Mouse (Mus musculus) lung, embryonic 15.5 days (tissue): ENCODE results near the gene Tmem74b. TPM values are rescaled to one million over a fixed set of nuclear protein-coding genes. Genes with fewer than 3 reads are reported as not detected.

ENCODE experiments used
- ATAC-seq: fragments of 200-750 bp; cut with Nextera tagmentation; 2 replicates; pipeline ENCODE4 v1.8.0; 2017; ENCODE audit warnings: moderate number of reproducible peaks, borderline replicate concordance; ENCODE audit not compliant: low FRiP score, low TSS enrichment; ENCODE audit errors: extremely low read depth
- H3K27ac ChIP-seq: fragments of 300-500 bp; sonication (generic); 2 replicates; pipeline ENCODE4 v1.5.1; 2015; ENCODE audit warnings: moderate library complexity, mild to moderate bottlenecking, inconsistent platforms
- H3K27me3 ChIP-seq: fragments of 300-500 bp; sonication (generic); 2 replicates; pipeline ENCODE4 v1.6.1; 2015; ENCODE audit warnings: inconsistent platforms
- H3K36me3 ChIP-seq: fragments of 300-500 bp; sonication (generic); 2 replicates; pipeline ENCODE4 v1.6.1; 2015; ENCODE audit warnings: inconsistent platforms
- H3K4me1 ChIP-seq: fragments of 300-500 bp; sonication (generic); 2 replicates; pipeline ENCODE4 v1.6.1; 2015; ENCODE audit warnings: inconsistent platforms
- H3K4me2 ChIP-seq: fragments of 300-500 bp; sonication (generic); 2 replicates; pipeline ENCODE4 v1.6.1; 2015; ENCODE audit warnings: inconsistent platforms, mild to moderate bottlenecking, moderate library complexity
- H3K4me3 ChIP-seq: fragments of 300-500 bp; sonication (generic); 2 replicates; pipeline ENCODE4 v1.5.1; 2015; ENCODE audit warnings: mild to moderate bottlenecking, inconsistent platforms
- H3K9ac ChIP-seq: fragments of 300-500 bp; sonication (generic); 2 replicates; pipeline ENCODE4 v1.6.1; 2015; ENCODE audit warnings: inconsistent platforms
- H3K9me3 ChIP-seq: fragments of 300-500 bp; sonication (generic); 2 replicates; pipeline ENCODE4 v1.6.1; 2016; ENCODE audit warnings: inconsistent platforms
- WGBS: fragments of 180-500 bp; shearing (Covaris S2); methylation state at CpG from one replicate; pipeline ENCODE4 v1.1.7; 2015; 5-methylcytosine and 5-hydroxymethylcytosine counted together
- polyA plus RNA-seq: library from polyadenylated mRNA; unstranded; fragments of >200 nt; fragmentation: Nextera tagmentation; extraction: Ambion mirVana; gene quantifications from 2 replicates; pipeline ENCODE4 v1.2.1, GENCODE M21; 2015

Gene Tmem74b
- polyA plus RNA-seq, 1 experiment from 2014 or later: 1.9 TPM

- H3K36me3 ChIP-seq: peaks cover 28% of the 10 kb centered on the region
- H3K9ac ChIP-seq: no peak overlapping the region
- H3K9me3 ChIP-seq: no peaks in the 10 kb centered on the region
- no peak for ATAC-seq
- no peak overlapping the region for H3K27ac ChIP-seq
- WGBS: 91% methylated on average over 4 of the region's 4 CpGs
- H3K4me2 ChIP-seq: no peak overlapping the region
- no peaks in the 10 kb centered on the region for H3K4me1 ChIP-seq
- H3K4me3 ChIP-seq: no peak overlapping the region
- H3K27me3 ChIP-seq: no peaks in the 10 kb centered on the region
These were observed 13.7 kb downstream of the Tmem74b start for GRCm38 (mm10) chr2:151715526-151715925.

GRCm38 (mm10) chr2:151716318-151717055 is 14.7 kb downstream of the Tmem74b start:
- Histone ChIP-seq H3K36me3 (peaks cover 31% of the 10 kb centered on the region), H3K9me3 (no peaks in the 10 kb centered on the region), H3K27ac (no peak overlapping the region), H3K4me2 (no peak overlapping the region), H3K4me1 (no peaks in the 10 kb centered on the region), H3K9ac (no peak overlapping the region), H3K4me3 (no peak overlapping the region), H3K27me3 (no peaks in the 10 kb centered on the region)
- peak; percentile 80; the same call in 1 of the 2 replicates for ATAC-seq
- 53% methylated on average over 2 of the region's 2 CpGs for WGBS

- H3K9me3 ChIP-seq: no peaks in the 10 kb centered on the region
- WGBS: 84% methylated on average over 2 of the region's 2 CpGs
- H3K4me2 ChIP-seq: no peak overlapping the region
- H3K4me3 ChIP-seq: no peak overlapping the region
- no peak for ATAC-seq
- H3K9ac ChIP-seq: no peak overlapping the region
- no peaks in the 10 kb centered on the region for H3K4me1 ChIP-seq
- peaks cover 61% of the 10 kb centered on the region for H3K36me3 ChIP-seq
- no peaks in the 10 kb centered on the region for H3K27me3 ChIP-seq
- H3K27ac ChIP-seq: no peak overlapping the region
These were observed 22.3 kb downstream of the Tmem74b start for GRCm38 (mm10) chr2:151724094-151724493.

- Histone ChIP-seq H3K4me2 (no peak overlapping the region), H3K9ac (no peak overlapping the region), H3K4me3 (no peak overlapping the region), H3K4me1 (no peaks in the 10 kb centered on the region), H3K27ac (no peak overlapping the region), H3K27me3 (no peaks in the 10 kb centered on the region), H3K9me3 (no peaks in the 10 kb centered on the region), H3K36me3 (peaks cover 31% of the 10 kb centered on the region)
- no peak for ATAC-seq
- 85% methylated on average over 8 of the region's 8 CpGs for WGBS
These were observed 31.5 kb downstream of the Tmem74b start for GRCm38 (mm10) chr2:151733151-151733865.

GRCm38 (mm10) chr2:151735422-151735821 is 33.6 kb downstream of the Tmem74b start:
- Histone ChIP-seq H3K27me3 (no peaks in the 10 kb centered on the region), H3K4me1 (peaks cover 10% of the 10 kb centered on the region), H3K9ac (no peak overlapping the region), H3K36me3 (peaks cover 18% of the 10 kb centered on the region; the same call in 1 of the 2 replicates), H3K27ac (no peak overlapping the region), H3K4me2 (no peak overlapping the region), H3K4me3 (no peak overlapping the region), H3K9me3 (no peaks in the 10 kb centered on the region)
- no peak for ATAC-seq
- 87% methylated on average over 6 of the region's 6 CpGs for WGBS

GRCm38 (mm10) chr2:151738460-151738859 is 36.7 kb downstream of the Tmem74b start:
- H3K4me3 ChIP-seq: no peak overlapping the region
- peaks cover 12% of the 10 kb centered on the region; the same call in 1 of the 2 replicates for H3K36me3 ChIP-seq
- H3K4me2 ChIP-seq: no peak overlapping the region
- WGBS: 80% methylated on average over 4 of the region's 4 CpGs
- H3K9me3 ChIP-seq: no peaks in the 10 kb centered on the region
- no peaks in the 10 kb centered on the region for H3K27me3 ChIP-seq
- no peak overlapping the region for H3K9ac ChIP-seq
- peaks cover 13% of the 10 kb centered on the region for H3K4me1 ChIP-seq
- ATAC-seq: no peak
- H3K27ac ChIP-seq: no peak overlapping the region

GRCm38 (mm10) chr2:151739081-151739480 is 37.3 kb downstream of the Tmem74b start:
- no peak overlapping the region for H3K9ac ChIP-seq
- no peak for ATAC-seq
- H3K4me2 ChIP-seq: no peak overlapping the region
- H3K27me3 ChIP-seq: 0 out of 2 replicates have a peak, but pooled peaks cover 3% of the 10 kb centered on the region
- no peaks in the 10 kb centered on the region for H3K9me3 ChIP-seq
- 78% methylated on average over 3 of the region's 3 CpGs for WGBS
- no peak overlapping the region for H3K4me3 ChIP-seq
- H3K27ac ChIP-seq: no peak overlapping the region
- peaks cover 13% of the 10 kb centered on the region for H3K4me1 ChIP-seq
- H3K36me3 ChIP-seq: peaks cover 7% of the 10 kb centered on the region; the same call in 1 of the 2 replicates

GRCm38 (mm10) chr2:151739505-151739904 is 37.7 kb downstream of the Tmem74b start:
- H3K27me3 ChIP-seq: 0 out of 2 replicates have a peak, but pooled peaks cover 3% of the 10 kb centered on the region
- ATAC-seq: no peak
- no peak overlapping the region for H3K9ac ChIP-seq
- H3K4me3 ChIP-seq: no peak overlapping the region
- peaks cover 13% of the 10 kb centered on the region for H3K4me1 ChIP-seq
- peak overlapping the region; percentile 71 for H3K4me2 ChIP-seq
- 82% methylated on average over 7 of the region's 7 CpGs for WGBS
- peaks cover 3% of the 10 kb centered on the region; the same call in 1 of the 2 replicates for H3K36me3 ChIP-seq
- H3K27ac ChIP-seq: no peak overlapping the region
- no peaks in the 10 kb centered on the region for H3K9me3 ChIP-seq

GRCm38 (mm10) chr2:151740741-151741526 is 39.1 kb downstream of the Tmem74b start:
- peak; percentile 80 for ATAC-seq
- Histone ChIP-seq H3K27ac (peak overlapping the region; percentile 45), H3K27me3 (0 out of 2 replicates have a peak, but pooled peaks cover 3% of the 10 kb centered on the region), H3K9ac (peak overlapping the region; percentile 50), H3K4me3 (peak overlapping the region; percentile 61), H3K36me3 (no peaks in the 10 kb centered on the region), H3K4me2 (peak overlapping the region; percentile 71), H3K4me1 (peaks cover 13% of the 10 kb centered on the region), H3K9me3 (no peaks in the 10 kb centered on the region)
- WGBS: under 1% methylated on average over 61 of the region's 61 CpGs

- Histone ChIP-seq H3K4me1 (peaks cover 13% of the 10 kb centered on the region), H3K9ac (no peak overlapping the region), H3K27me3 (0 out of 2 replicates have a peak, but pooled peaks cover 3% of the 10 kb centered on the region), H3K27ac (no peak overlapping the region), H3K9me3 (no peaks in the 10 kb centered on the region), H3K4me2 (no peak overlapping the region), H3K36me3 (no peaks in the 10 kb centered on the region), H3K4me3 (no peak overlapping the region)
- 87% methylated on average over 1 of the region's 1 CpGs for WGBS
- no peak for ATAC-seq
These were observed 40.3 kb downstream of the Tmem74b start for GRCm38 (mm10) chr2:151742084-151742483.

GRCm38 (mm10) chr2:151742850-151743679 is 41.3 kb downstream of the Tmem74b start:
- Histone ChIP-seq H3K36me3 (no peaks in the 10 kb centered on the region), H3K4me2 (no peak overlapping the region), H3K27me3 (0 out of 2 replicates have a peak, but pooled peaks cover 3% of the 10 kb centered on the region), H3K9me3 (no peaks in the 10 kb centered on the region), H3K27ac (no peak overlapping the region), H3K4me3 (no peak overlapping the region), H3K4me1 (peaks cover 13% of the 10 kb centered on the region), H3K9ac (no peak overlapping the region)
- no peak for ATAC-seq
- 53% methylated on average over 6 of the region's 6 CpGs for WGBS
